Comparison of ENCODE assay signal across 8 mouse cellular contexts in the genomic region with DNA sequence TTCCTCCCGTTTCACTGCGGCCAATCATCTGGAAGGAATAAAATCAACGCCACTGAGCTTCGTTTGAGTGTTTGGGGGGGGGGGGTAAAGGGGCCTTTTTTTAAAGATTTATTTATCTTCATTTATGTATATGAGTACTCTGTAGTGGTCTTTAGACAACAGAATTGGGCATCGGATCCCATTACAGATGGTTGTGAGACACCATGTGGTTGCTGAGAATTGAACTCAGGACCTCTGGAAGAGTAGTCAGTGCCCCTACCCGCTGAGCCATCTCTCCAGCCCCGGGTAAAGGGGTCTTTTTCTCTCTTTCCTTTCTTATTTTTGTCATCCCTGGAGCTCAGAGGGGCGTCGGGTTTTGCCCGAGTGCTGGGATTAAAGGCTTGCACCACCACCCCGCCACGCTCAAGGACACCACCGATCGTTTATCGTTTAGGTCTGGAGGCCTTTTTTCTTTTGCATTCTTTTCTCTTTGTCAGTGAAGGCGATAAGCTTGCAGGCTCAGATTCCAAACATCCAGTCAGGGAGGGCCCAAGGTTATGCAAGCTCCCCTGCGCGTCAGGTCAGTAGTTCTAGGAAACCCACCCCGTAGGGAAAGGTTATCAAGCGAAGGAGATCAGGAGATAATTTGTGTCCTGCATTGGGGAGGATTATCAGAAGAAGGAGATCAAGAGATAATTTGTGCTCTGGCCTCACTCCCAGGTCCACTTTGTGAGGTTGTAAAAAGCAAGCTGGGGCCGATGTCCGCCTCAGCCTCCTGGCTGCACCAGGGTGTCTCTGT. TPM values are rescaled to one million over a fixed set of nuclear protein-coding genes. Genes with fewer than 3 reads are reported as not detected.
DNase-seq lines count a peak whose midpoint lies in the region; ATAC-seq and TF ChIP-seq lines count a peak whose summit lies in the region.

No protein-coding gene starts in this region.

- peak overlapping the region; percentile 85 for H3K9ac ChIP-seq in forebrain, postnatal 0 days
- H3K9ac ChIP-seq in liver, embryonic 13.5 days, result peak overlapping the region; percentile 89
- H3K9ac ChIP-seq in stomach, embryonic 15.5 days, result peak overlapping the region; percentile 35

- H3K9me3 ChIP-seq in forebrain, postnatal 0 days (ENCODE audit: low read length), result no peaks in the 10 kb centered on the region
- H3K9me3 ChIP-seq in liver, embryonic 13.5 days (replicated peaks), result no peaks in the 10 kb centered on the region
- H3K9me3 ChIP-seq in stomach, embryonic 15.5 days, result no peaks in the 10 kb centered on the region

- H3K4me2 ChIP-seq in forebrain, postnatal 0 days (ENCODE audit: low read depth), result peak overlapping the region; percentile 57
- H3K4me2 ChIP-seq in liver, embryonic 13.5 days, result peak overlapping the region; percentile 87
- H3K4me2 ChIP-seq in stomach, embryonic 15.5 days, result peak overlapping the region; percentile 70

- peak overlapping the region; percentile 56 for H3K4me3 ChIP-seq in forebrain, postnatal 0 days (ENCODE audit: low read depth, low read length)
- peak overlapping the region; percentile 93 for H3K4me3 ChIP-seq in liver, embryonic 13.5 days (replicated peaks)
- H3K4me3 ChIP-seq in stomach, embryonic 15.5 days (replicated peaks), result peak overlapping the region; percentile 96

- peak; percentile 45 for DNase-seq in cerebellum, adult 11-12 months
- peak; percentile 24 for DNase-seq in urinary bladder, postnatal 25 days (ENCODE audit: low spot score)
- no peak for DNase-seq in urinary bladder, adult 2 months (ENCODE audit: low spot score)
- no peak for DNase-seq in forebrain, postnatal 0 days
- no peak for DNase-seq in liver, embryonic 13.5 days

- H3K36me3 ChIP-seq in forebrain, postnatal 0 days (ENCODE audit: insufficient read depth), result no peaks in the 10 kb centered on the region
- H3K36me3 ChIP-seq in liver, embryonic 13.5 days, result peaks cover 26% of the 10 kb centered on the region
- H3K36me3 ChIP-seq in stomach, embryonic 15.5 days, result no peaks in the 10 kb centered on the region

- H3K27me3 ChIP-seq in forebrain, postnatal 0 days (ENCODE audit: insufficient read depth, low read length), result no peaks in the 10 kb centered on the region
- no peaks in the 10 kb centered on the region for H3K27me3 ChIP-seq in liver, embryonic 13.5 days
- H3K27me3 ChIP-seq in stomach, embryonic 15.5 days (replicated peaks), result no peaks in the 10 kb centered on the region

- peaks cover 13% of the 10 kb centered on the region for H3K4me1 ChIP-seq in forebrain, postnatal 0 days (ENCODE audit: insufficient read depth)
- peaks cover 45% of the 10 kb centered on the region for H3K4me1 ChIP-seq in liver, embryonic 13.5 days (replicated peaks)
- peaks cover 22% of the 10 kb centered on the region for H3K4me1 ChIP-seq in stomach, embryonic 15.5 days

- WGBS in forebrain, postnatal 0 days, result 9% methylated on average over 22 of the region's 22 CpGs
- 4% methylated on average over 22 of the region's 22 CpGs for WGBS in liver, embryonic 13.5 days (ENCODE audit: insufficient replicate concordance)
- WGBS in stomach, embryonic 15.5 days, result 3% methylated on average over 22 of the region's 22 CpGs

- no peak for TF ChIP-seq CTCF in forebrain, postnatal 0 days (IDR thresholded peaks at IDR 0.05; ENCODE audit: low read depth)

- peak overlapping the region; percentile 96 for H3K27ac ChIP-seq in forebrain, postnatal 0 days (ENCODE audit: low read depth, low read length)
- H3K27ac ChIP-seq in liver, embryonic 13.5 days, result peak overlapping the region; percentile 91
- peak overlapping the region; percentile 96 for H3K27ac ChIP-seq in stomach, embryonic 15.5 days

- ATAC-seq in cerebellum, adult (ENCODE audit: insufficient number of reproducible peaks, low FRiP score, low TSS enrichment), result no peak
- peak; percentile 6; the same call in 1 of the 2 replicates for ATAC-seq in forebrain, postnatal 0 days
- no peak for ATAC-seq in liver, embryonic 13.5 days (ENCODE audit: low read depth)
- ATAC-seq in stomach, embryonic 15.5 days (ENCODE audit: insufficient read depth, low FRiP score, low read depth), result no peak
- ATAC-seq in inflammation-experienced regulatory T-cells, adult 6 months, result no peak

RNA-seq across cellular contexts. Expression of a gene that starts 2.3 kb away (rescaled TPM):
- polyA plus RNA-seq in urinary bladder, adult 2 months (2012; rRNA removed), result 14.3 and 16.4 TPM in 2 replicates
- 51.1 and 52.0 TPM in 2 replicates for total RNA-seq in forebrain, postnatal 0 days (2014; rRNA removed)
- 35.5 and 47.0 TPM in 2 replicates for polyA plus RNA-seq in forebrain, postnatal 0 days (2015; fragmentation: Nextera tagmentation; extraction: Ambion mirVana)
- polyA plus RNA-seq in liver, embryonic 13.5 days (2015; fragmentation: Nextera tagmentation; extraction: Ambion mirVana), result 27.4 and 34.3 TPM in 2 replicates
- polyA plus RNA-seq in stomach, embryonic 15.5 days (2015; fragmentation: Nextera tagmentation; extraction: Ambion mirVana), result 46.7 and 48.6 TPM in 2 replicates
- 10 to 100 TPM; 69.3 to 99.2 (median 86.3) TPM for polyA plus RNA-seq in inflammation-experienced regulatory T-cells, adult 6 months (2017; shearing (Covaris generic))

RNA-seq across cellular contexts. Expression of a gene that starts 2.4 kb away (rescaled TPM):
- not detected in 2 replicates for polyA plus RNA-seq in urinary bladder, adult 2 months (2012; rRNA removed)
- not detected in 2 replicates for total RNA-seq in forebrain, postnatal 0 days (2014; rRNA removed)
- 0.51 TPM in 1 of 2 replicates, not detected in the other for polyA plus RNA-seq in forebrain, postnatal 0 days (2015; fragmentation: Nextera tagmentation; extraction: Ambion mirVana)
- not detected in 2 replicates for polyA plus RNA-seq in liver, embryonic 13.5 days (2015; fragmentation: Nextera tagmentation; extraction: Ambion mirVana)
- polyA plus RNA-seq in stomach, embryonic 15.5 days (2015; fragmentation: Nextera tagmentation; extraction: Ambion mirVana), result 0.43 TPM in 1 of 2 replicates, not detected in the other
- polyA plus RNA-seq in inflammation-experienced regulatory T-cells, adult 6 months (2017; shearing (Covaris generic)), result not detected

RNA-seq across cellular contexts. Expression of a gene that starts 34.4 kb away (rescaled TPM):
- polyA plus RNA-seq in urinary bladder, adult 2 months (2012; rRNA removed), result 38.2 and 42.7 TPM in 2 replicates
- total RNA-seq in forebrain, postnatal 0 days (2014; rRNA removed), result 69.9 and 74.1 TPM in 2 replicates
- 109 and 110 TPM in 2 replicates for polyA plus RNA-seq in forebrain, postnatal 0 days (2015; fragmentation: Nextera tagmentation; extraction: Ambion mirVana)
- polyA plus RNA-seq in liver, embryonic 13.5 days (2015; fragmentation: Nextera tagmentation; extraction: Ambion mirVana), result 49.7 and 54.6 TPM in 2 replicates
- 79.4 and 86.7 TPM in 2 replicates for polyA plus RNA-seq in stomach, embryonic 15.5 days (2015; fragmentation: Nextera tagmentation; extraction: Ambion mirVana)
- 10 to 100 TPM; 29.4 to 33.1 (median 32.4) TPM for polyA plus RNA-seq in inflammation-experienced regulatory T-cells, adult 6 months (2017; shearing (Covaris generic))

RNA-seq across cellular contexts. Expression of a gene that starts 41.4 kb away (rescaled TPM):
- 43.2 and 53.3 TPM in 2 replicates for polyA plus RNA-seq in urinary bladder, adult 2 months (2012; rRNA removed)
- 39.2 and 42.3 TPM in 2 replicates for total RNA-seq in forebrain, postnatal 0 days (2014; rRNA removed)
- polyA plus RNA-seq in forebrain, postnatal 0 days (2015; fragmentation: Nextera tagmentation; extraction: Ambion mirVana), result 1.9 and 5.4 TPM in 2 replicates
- polyA plus RNA-seq in liver, embryonic 13.5 days (2015; fragmentation: Nextera tagmentation; extraction: Ambion mirVana), result 5.2 and 6.2 TPM in 2 replicates
- polyA plus RNA-seq in stomach, embryonic 15.5 days (2015; fragmentation: Nextera tagmentation; extraction: Ambion mirVana), result 21.9 and 22.5 TPM in 2 replicates
- under 1 TPM in 2 of 3 experiments, not detected in 1; 0.28 to 0.44 TPM for polyA plus RNA-seq in inflammation-experienced regulatory T-cells, adult 6 months (2017; shearing (Covaris generic))

Comparison
In these comparisons a context has a peak if more than half of its experiments do, and no peak if none do; other contexts are left out.
1. DNase-seq: peak in cerebellum, adult 11-12 months (single experiment) and urinary bladder, postnatal 25 days (single experiment); none in urinary bladder, adult 2 months (single experiment), forebrain, postnatal 0 days (single experiment) and liver, embryonic 13.5 days (single experiment).
2. H3K9ac ChIP-seq: peak in every context shown above with its lines; median percentile 89 in liver, embryonic 13.5 days; 85 in forebrain, postnatal 0 days; 35 in stomach, embryonic 15.5 days.
3. Peak in every context shown above with its lines, with median percentiles within 50 percentile points of each other: H3K27ac ChIP-seq, H3K4me2 ChIP-seq and H3K4me3 ChIP-seq.